Mouse (Mus musculus) adrenal gland, postnatal 36 days (tissue): ENCODE data around the gene Rapgef4. TPM values are rescaled to one million over a fixed set of nuclear protein-coding genes. Genes with fewer than 3 reads are reported as not detected.

Source experiments
- DNase-seq, 2 experiments: peaks; one replicate each; pipeline ENCODE4 v3.0.0; 2021; ENCODE audit warnings: mixed read lengths in 1 of 2
- total RNA-seq, 2 experiments: library from RNA; stranded (reverse); gene quantifications; 2 replicates each; pipeline ENCODE4 v1.2.3; 2021

Rapgef4 gene
- total RNA-seq, 2 experiments from 2014 or later = 131 to 359 TPM

DNA sequence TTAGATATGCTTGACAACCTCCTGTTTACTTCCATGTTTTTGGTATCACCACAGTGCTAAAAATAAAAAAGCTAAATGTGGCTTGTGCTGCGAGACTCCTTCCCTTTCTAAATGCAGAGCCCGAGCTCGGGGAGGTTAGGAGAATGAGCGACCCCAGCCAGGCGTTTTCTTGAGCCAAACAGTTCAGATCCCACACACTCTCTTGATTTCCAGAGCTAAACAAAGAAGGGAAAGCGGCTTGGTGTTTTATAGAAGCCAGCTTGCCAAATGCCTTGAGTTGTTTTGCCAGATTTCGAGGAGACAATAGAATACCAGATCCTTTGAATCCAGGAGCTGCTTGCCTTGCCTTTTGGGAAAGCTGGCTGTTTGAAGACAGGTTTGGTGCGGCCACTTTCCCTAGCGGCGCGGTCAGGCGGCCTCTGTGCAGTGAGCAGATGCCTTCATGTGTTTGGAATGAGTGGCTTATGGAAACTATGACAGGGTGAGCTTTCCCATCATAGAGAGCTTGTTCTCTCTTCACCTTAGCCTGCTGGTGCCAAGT lies 254.4 kb downstream of the Rapgef4 start:
- no peak for DNase-seq

DNA sequence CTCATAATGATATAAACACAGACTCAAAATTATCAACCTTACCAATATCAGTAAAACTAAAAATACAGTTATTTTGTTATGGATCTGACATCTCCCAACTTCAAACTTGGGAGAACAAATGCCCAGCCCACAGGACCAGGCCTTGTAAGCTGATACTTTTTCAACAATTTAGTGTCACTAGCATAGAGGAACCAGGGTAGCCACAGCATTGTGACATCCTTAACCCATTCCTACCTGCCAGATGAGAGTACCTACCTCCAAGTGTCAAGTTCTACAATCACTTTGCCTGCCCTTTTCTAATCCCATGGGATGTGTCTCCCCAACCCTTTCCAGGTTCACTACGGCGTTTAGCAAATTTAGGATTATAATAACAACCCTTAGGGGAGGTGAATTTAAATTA lies 257.4 kb downstream of the Rapgef4 start:
- DNase-seq = no peak

DNA sequence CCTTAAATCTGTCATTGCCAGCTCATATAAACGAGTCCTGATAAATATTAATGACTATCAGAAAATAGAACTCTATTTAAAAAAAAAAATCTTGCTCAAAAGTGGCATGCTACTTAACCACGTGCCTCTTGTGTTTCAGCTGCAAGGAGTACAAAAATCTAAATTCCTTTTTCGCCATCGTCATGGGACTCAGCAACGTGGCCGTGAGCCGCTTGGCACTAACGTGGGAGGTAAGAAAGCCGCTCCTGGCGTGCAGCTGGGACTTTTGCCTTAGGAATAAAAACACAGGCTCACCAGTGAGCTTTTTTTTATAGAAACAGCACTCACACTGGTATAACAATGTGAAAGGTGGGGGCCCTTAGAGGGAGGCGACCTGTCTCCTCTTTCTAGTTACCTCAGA lies 257.9 kb downstream of the Rapgef4 start:
- DNase-seq = no peak

DNA sequence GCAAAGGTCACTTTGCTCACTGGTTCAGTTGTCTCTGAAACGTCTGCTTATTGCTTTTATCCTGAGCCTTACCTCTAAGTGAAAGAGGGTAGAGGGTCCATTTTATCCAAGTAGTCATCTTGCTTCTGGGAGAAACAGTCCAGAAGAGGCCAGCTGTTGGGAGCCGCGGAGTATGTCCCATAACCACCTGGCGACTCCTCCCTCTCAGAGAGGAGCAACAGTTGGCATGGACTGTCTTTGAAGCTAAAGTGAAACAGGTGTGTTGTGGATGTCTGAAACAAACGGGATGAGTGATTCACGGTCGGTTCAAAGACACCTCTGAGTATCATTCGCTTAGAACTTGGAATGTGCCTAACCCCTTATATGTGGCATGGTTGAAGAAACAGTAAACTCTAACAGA lies 258.4 kb downstream of the Rapgef4 start:
- no peak for DNase-seq

- DNase-seq = no peak
Measured at GRCm38 (mm10) chr2:72239993-72240392, 259.0 kb downstream of the Rapgef4 start.

DNA sequence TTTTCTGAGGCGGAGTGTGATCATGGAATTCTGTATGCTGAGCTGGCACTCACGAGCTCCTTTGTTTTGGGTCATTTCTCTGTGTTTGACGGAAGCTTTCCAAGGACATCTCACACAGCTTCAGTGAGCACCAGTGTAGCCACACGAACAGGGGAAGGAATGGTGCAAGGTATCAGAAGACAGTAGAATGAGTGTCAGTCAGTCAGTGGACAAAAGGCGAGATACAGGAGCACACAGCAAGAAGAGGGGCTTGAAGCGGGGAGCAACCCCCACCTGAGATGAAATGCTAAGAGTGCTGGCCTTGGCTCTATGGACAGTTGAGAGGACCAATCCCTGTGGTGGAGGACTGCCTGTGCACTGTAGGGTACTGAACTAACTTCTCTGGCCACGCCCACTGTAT lies 259.7 kb downstream of the Rapgef4 start:
- no peak for DNase-seq

GRCm38 (mm10) chr2:72241714-72242472 lies 260.9 kb downstream of the Rapgef4 start:
- DNase-seq = peak in 1 of 2 experiments; percentile 44

DNA sequence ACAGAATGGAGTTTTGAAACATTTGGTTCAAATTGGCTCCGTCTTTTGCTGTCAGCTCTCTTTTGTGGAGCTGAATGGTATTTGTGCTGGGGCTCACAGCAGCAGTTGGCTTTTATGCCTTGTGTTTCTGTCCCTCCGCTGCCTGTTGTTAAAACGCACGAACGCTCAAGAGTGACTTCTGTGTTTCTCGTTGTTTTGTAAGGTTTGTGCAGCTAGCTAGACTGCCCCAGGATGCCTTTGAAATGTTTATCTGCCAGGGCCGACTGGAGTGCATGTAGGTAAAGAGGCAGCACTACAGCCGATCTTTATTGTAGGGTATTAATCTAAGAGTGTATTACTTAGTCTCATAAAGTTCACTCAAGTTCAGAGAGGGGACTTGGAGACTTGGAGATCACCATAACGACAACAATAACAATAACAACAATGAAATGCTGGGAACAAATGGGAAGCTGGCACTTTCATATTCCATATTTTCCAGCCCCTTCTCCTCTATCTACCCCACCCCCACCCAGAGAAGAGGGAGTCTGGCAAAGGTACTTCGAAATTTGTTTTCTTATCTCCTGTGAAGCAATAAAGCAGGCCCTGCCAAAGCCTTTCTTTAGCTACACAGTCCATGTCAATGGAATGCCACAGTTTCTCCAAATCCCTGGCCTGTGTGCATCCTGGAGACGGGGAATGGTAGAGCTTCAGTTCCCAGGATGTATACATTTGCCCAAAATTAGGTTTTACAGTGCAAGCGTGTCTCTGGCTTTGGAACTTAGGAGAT lies 262.1 kb downstream of the Rapgef4 start:
- no peak for DNase-seq

GRCm38 (mm10) chr2:72245631-72246030 lies 264.6 kb downstream of the Rapgef4 start:
- DNase-seq = no peak

- DNase-seq = no peak
Measured at GRCm38 (mm10) chr2:72246376-72246775, 265.3 kb downstream of the Rapgef4 start.

DNA sequence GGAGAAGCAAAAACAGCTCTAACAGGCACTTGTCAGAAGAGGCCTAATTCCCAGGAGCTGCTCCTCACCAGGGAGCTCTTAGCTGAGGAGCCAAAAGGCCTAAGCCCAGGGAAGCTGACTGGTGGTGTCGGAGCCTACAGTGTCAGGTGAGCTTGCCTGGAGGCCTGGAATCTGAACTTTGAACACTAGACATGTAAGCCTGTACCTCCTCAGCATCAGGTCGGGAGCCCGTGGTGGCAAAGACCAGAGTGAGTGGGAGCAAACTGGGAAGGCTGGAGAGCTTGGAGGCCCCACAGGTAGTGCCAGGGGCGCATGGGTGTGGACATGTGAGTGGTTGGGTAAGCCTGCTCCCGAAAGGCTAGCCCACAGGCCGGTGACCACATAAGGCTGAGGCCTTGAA lies 266.8 kb downstream of the Rapgef4 start:
- DNase-seq = no peak

- no peak for DNase-seq
Measured at GRCm38 (mm10) chr2:72252510-72253505, 271.8 kb downstream of the Rapgef4 start.

DNA sequence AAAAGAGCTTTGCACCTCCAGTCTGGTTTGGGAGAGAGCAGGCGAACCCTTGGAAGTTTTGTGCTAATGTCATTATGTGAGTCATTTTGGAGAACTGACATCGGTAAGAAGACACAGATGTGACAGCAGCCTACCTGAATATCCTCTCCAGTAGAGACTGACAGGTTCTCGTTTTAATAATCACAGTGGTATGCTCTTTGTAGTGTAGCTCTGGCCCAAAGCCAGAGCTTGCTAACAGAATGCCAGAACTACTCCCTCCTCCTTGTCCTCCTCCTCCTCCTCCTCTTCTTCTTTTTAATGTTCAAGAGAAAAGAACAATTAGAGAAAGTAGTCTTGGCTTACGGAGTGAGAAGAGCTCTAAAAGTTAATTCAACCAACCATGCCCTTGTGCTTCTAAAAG lies 272.8 kb downstream of the Rapgef4 start:
- no peak for DNase-seq

GRCm38 (mm10) chr2:72254813-72255582 lies 274.0 kb downstream of the Rapgef4 start:
- DNase-seq = no peak

- no peak for DNase-seq
Measured at GRCm38 (mm10) chr2:72260704-72261103, 279.7 kb downstream of the Rapgef4 start.

GRCm38 (mm10) chr2:72262814-72263480 lies 281.9 kb downstream of the Rapgef4 start:
- no peak for DNase-seq

DNA sequence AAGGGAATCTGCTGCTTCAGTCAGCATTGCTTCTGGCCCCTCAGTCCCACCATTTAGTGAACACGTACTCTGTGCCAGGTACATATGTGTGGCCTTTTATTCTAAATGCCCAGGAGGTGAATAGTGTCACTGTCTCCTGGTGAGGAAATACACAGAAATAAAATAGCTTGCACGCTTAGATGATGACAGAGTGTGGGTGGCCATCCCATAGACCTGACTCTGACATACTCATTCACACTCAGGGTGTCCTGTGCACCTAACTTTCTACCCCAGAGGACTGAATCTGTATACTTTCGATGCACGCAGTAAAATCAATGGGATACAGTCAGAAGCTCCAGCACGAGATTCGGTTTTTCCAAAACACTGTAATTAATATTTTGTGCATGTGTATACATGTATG lies 286.4 kb downstream of the Rapgef4 start:
- no peak for DNase-seq

- DNase-seq = no peak
Measured at GRCm38 (mm10) chr2:72269651-72270341, 288.8 kb downstream of the Rapgef4 start.

- no peak for DNase-seq
Measured at GRCm38 (mm10) chr2:72278247-72278873, 297.3 kb downstream of the Rapgef4 start.

GRCm38 (mm10) chr2:72280524-72280923 lies 299.5 kb downstream of the Rapgef4 start:
- DNase-seq = no peak
